Mouse (Mus musculus) hindbrain, embryonic 13.5 days (tissue): ENCODE measurements at regions not wholly inside any gene's neighbourhood (a gene's known extent, or its start where the extent isn't known, plus 50 kb on each side); places are given as distances from the start of the nearest gene placed in this dataset.

ENCODE experiments used
- ATAC-seq: fragments of 200-750 bp; cut with Nextera tagmentation; 2 replicates; pipeline ENCODE4 v1.8.0; 2017; ENCODE audit warnings: moderate TSS enrichment; ENCODE audit not compliant: low FRiP score
- H3K27ac ChIP-seq: fragments of 300-500 bp; sonication (generic); 2 replicates; pipeline ENCODE4 v1.5.1; 2015; ENCODE audit warnings: inconsistent platforms, mild to moderate bottlenecking, moderate library complexity
- H3K27me3 ChIP-seq: fragments of 300-500 bp; sonication (generic); 2 replicates; pipeline ENCODE4 v1.6.1; 2015; ENCODE audit warnings: mild to moderate bottlenecking, inconsistent platforms
- H3K36me3 ChIP-seq: fragments of 300-500 bp; sonication (generic); 2 replicates; pipeline ENCODE4 v1.6.1; 2015; ENCODE audit warnings: mild to moderate bottlenecking, inconsistent platforms
- H3K4me1 ChIP-seq: fragments of 300-500 bp; sonication (generic); replicated peaks from 2 replicates; pipeline ENCODE4 v1.6.1; 2015; ENCODE audit warnings: inconsistent platforms
- H3K4me2 ChIP-seq: fragments of 300-500 bp; sonication (generic); 2 replicates; pipeline ENCODE4 v1.6.1; 2015; ENCODE audit warnings: inconsistent platforms, mild to moderate bottlenecking, moderate library complexity
- H3K4me3 ChIP-seq: fragments of 300-500 bp; sonication (generic); 2 replicates; pipeline ENCODE4 v1.5.1; 2015; ENCODE audit warnings: mild to moderate bottlenecking, inconsistent platforms
- H3K9ac ChIP-seq: fragments of 300-500 bp; sonication (generic); 2 replicates; pipeline ENCODE4 v1.6.1; 2015; ENCODE audit warnings: mild to moderate bottlenecking, inconsistent platforms
- H3K9me3 ChIP-seq: fragments of 300-500 bp; sonication (generic); 2 replicates; pipeline ENCODE4 v1.6.1; 2016; ENCODE audit warnings: inconsistent platforms
- WGBS: fragments of 180-500 bp; shearing (Covaris S2); methylation state at CpG from one replicate; pipeline ENCODE4 v1.1.7; 2015; 5-methylcytosine and 5-hydroxymethylcytosine counted together

GRCm38 (mm10) chr4:124008725-124009124 is 90.9 kb upstream of the 4930535I16Rik start:
- WGBS = 93% methylated on average over 1 of the region's 1 CpGs
- Histone ChIP-seq H3K4me1 (peaks cover 5% of the 10 kb centered on the region; the same call in 1 of the 2 replicates), H3K4me2 (no peak overlapping the region), H3K9ac (no peak overlapping the region), H3K4me3 (no peak overlapping the region), H3K27me3 (no peaks in the 10 kb centered on the region), H3K27ac (no peak overlapping the region), H3K9me3 (no peaks in the 10 kb centered on the region), H3K36me3 (no peaks in the 10 kb centered on the region)
- no peak for ATAC-seq

GRCm38 (mm10) chr4:124005626-124006315 is 87.9 kb upstream of the 4930535I16Rik start:
- Histone ChIP-seq H3K9ac (no peak overlapping the region), H3K27me3 (no peaks in the 10 kb centered on the region), H3K4me2 (no peak overlapping the region), H3K27ac (no peak overlapping the region), H3K36me3 (no peaks in the 10 kb centered on the region), H3K9me3 (no peaks in the 10 kb centered on the region), H3K4me1 (peaks cover 5% of the 10 kb centered on the region; the same call in 1 of the 2 replicates), H3K4me3 (no peak overlapping the region)
- no peak for ATAC-seq
- 66% methylated on average over 17 of the region's 17 CpGs for WGBS

GRCm38 (mm10) chr4:124002760-124003159 is 84.9 kb upstream of the 4930535I16Rik start:
- 74% methylated on average over 6 of the region's 6 CpGs for WGBS
- Histone ChIP-seq H3K27me3 (peaks cover 5% of the 10 kb centered on the region; the same call in 1 of the 2 replicates), H3K4me2 (no peak overlapping the region), H3K27ac (no peak overlapping the region), H3K4me3 (no peak overlapping the region), H3K9ac (no peak overlapping the region), H3K4me1 (peaks cover 11% of the 10 kb centered on the region), H3K36me3 (no peaks in the 10 kb centered on the region), H3K9me3 (no peaks in the 10 kb centered on the region)
- no peak for ATAC-seq

- H3K4me1 ChIP-seq = peaks cover 11% of the 10 kb centered on the region
- no peak overlapping the region for H3K27ac ChIP-seq
- no peaks in the 10 kb centered on the region for H3K36me3 ChIP-seq
- H3K4me2 ChIP-seq = no peak overlapping the region
- ATAC-seq = no peak
- H3K27me3 ChIP-seq = peaks cover 8% of the 10 kb centered on the region; the same call in 1 of the 2 replicates
- H3K9ac ChIP-seq = no peak overlapping the region
- 82% methylated on average over 7 of the region's 7 CpGs for WGBS
- H3K4me3 ChIP-seq = no peak overlapping the region
- no peaks in the 10 kb centered on the region for H3K9me3 ChIP-seq
Measured at GRCm38 (mm10) chr4:124002105-124002504, 84.3 kb upstream of the 4930535I16Rik start.

- Histone ChIP-seq H3K27me3 (peaks cover 20% of the 10 kb centered on the region), H3K9ac (no peak overlapping the region), H3K4me3 (no peak overlapping the region), H3K4me1 (peaks cover 22% of the 10 kb centered on the region), H3K36me3 (no peaks in the 10 kb centered on the region), H3K4me2 (no peak overlapping the region), H3K9me3 (no peaks in the 10 kb centered on the region), H3K27ac (no peak overlapping the region)
- 82% methylated on average over 8 of the region's 8 CpGs for WGBS
- no peak for ATAC-seq
Measured at GRCm38 (mm10) chr4:123995815-123996214, 78.0 kb upstream of the 4930535I16Rik start.

GRCm38 (mm10) chr4:123991223-123991622 is 73.4 kb upstream of the 4930535I16Rik start:
- H3K9ac ChIP-seq = peak overlapping the region; percentile 58
- H3K4me2 ChIP-seq = peak overlapping the region; percentile 62
- ATAC-seq = peak; percentile 18; the same call in 1 of the 2 replicates
- peak overlapping the region; percentile 32 for H3K4me3 ChIP-seq
- H3K27ac ChIP-seq = peak overlapping the region; percentile 31; the same call in 1 of the 2 replicates
- H3K4me1 ChIP-seq = peaks cover 27% of the 10 kb centered on the region
- H3K9me3 ChIP-seq = no peaks in the 10 kb centered on the region
- H3K27me3 ChIP-seq = peaks cover 30% of the 10 kb centered on the region
- 8% methylated on average over 10 of the region's 10 CpGs for WGBS
- H3K36me3 ChIP-seq = no peaks in the 10 kb centered on the region

GRCm38 (mm10) chr4:123990293-123991185 is 72.7 kb upstream of the 4930535I16Rik start:
- H3K9me3 ChIP-seq = no peaks in the 10 kb centered on the region
- peaks cover 30% of the 10 kb centered on the region for H3K4me1 ChIP-seq
- peaks cover 31% of the 10 kb centered on the region for H3K27me3 ChIP-seq
- peak; percentile 74 for ATAC-seq
- WGBS = 1% methylated on average over 37 of the region's 37 CpGs
- peak overlapping the region; percentile 62 for H3K4me2 ChIP-seq
- no peaks in the 10 kb centered on the region for H3K36me3 ChIP-seq
- H3K4me3 ChIP-seq = peak overlapping the region; percentile 32
- peak overlapping the region; percentile 58 for H3K9ac ChIP-seq
- H3K27ac ChIP-seq = peak overlapping the region; percentile 44; the same call in 1 of the 2 replicates
